Mouse (Mus musculus) intestine, embryonic 16.5 days (tissue): ENCODE data around the gene Nox3. TPM values are rescaled to one million over a fixed set of nuclear protein-coding genes. Genes with fewer than 3 reads are reported as not detected.

Source experiments
- ATAC-seq: fragments of 200-750 bp; cut with Nextera tagmentation; 2 replicates; pipeline ENCODE4 v1.8.0; 2017; ENCODE audit warnings: moderate TSS enrichment, moderate library complexity
- H3K27ac ChIP-seq: fragments of 300-500 bp; sonication (generic); 2 replicates; pipeline ENCODE4 v1.5.1; 2014; ENCODE audit warnings: mild to moderate bottlenecking, low read length
- H3K27me3 ChIP-seq: fragments of 300-500 bp; sonication (generic); replicated peaks from 2 replicates; pipeline ENCODE4 v1.6.1; 2014; ENCODE audit warnings: low read length, control low read depth, mixed read lengths; ENCODE audit not compliant: control insufficient read depth, insufficient read depth
- H3K36me3 ChIP-seq: fragments of 300-500 bp; sonication (generic); 2 replicates; pipeline ENCODE4 v1.6.1; 2014; ENCODE audit warnings: low read length, control low read depth; ENCODE audit not compliant: control insufficient read depth, insufficient read depth
- H3K4me1 ChIP-seq: fragments of 300-500 bp; sonication (generic); 2 replicates; pipeline ENCODE4 v1.6.1; 2014; ENCODE audit warnings: low read length, control low read depth, mixed read lengths; ENCODE audit not compliant: control insufficient read depth, insufficient read depth
- H3K4me2 ChIP-seq: fragments of 300-500 bp; sonication (generic); 2 replicates; pipeline ENCODE4 v1.6.1; 2014; ENCODE audit warnings: low read depth, low read length, control low read depth
- H3K4me3 ChIP-seq: fragments of 300-500 bp; sonication (generic); 2 replicates; pipeline ENCODE4 v1.5.1; 2014; ENCODE audit warnings: mild to moderate bottlenecking, low read length
- H3K9ac ChIP-seq: fragments of 300-500 bp; sonication (generic); 2 replicates; pipeline ENCODE4 v1.6.1; 2014; ENCODE audit warnings: low read depth, low read length
- H3K9me3 ChIP-seq: fragments of 300-500 bp; sonication (generic); 2 replicates; pipeline ENCODE4 v1.6.1; 2016; ENCODE audit warnings: low read length, control low read depth; ENCODE audit not compliant: control insufficient read depth
- WGBS: fragments of 180-500 bp; shearing (Covaris S2); extraction: QIAGEN DNeasy Blood & Tissue Kit; methylation state at CpG from one replicate; pipeline ENCODE4 v1.1.7; 2014; 5-methylcytosine and 5-hydroxymethylcytosine counted together
- polyA plus RNA-seq: library from polyadenylated mRNA; unstranded; fragments of >200 nt; fragmentation: Nextera tagmentation; extraction: Ambion mirVana; gene quantifications from 2 replicates; pipeline ENCODE4 v1.2.1, GENCODE M21; 2015

Gene Nox3
- polyA plus RNA-seq, 1 experiment from 2014 or later: not detected

GRCm38 (mm10) chr17:3611781-3612075 lies 84.3 kb downstream of the Nox3 start:
- Histone ChIP-seq H3K9me3 (no peaks in the 10 kb centered on the region), H3K9ac (no peak overlapping the region), H3K4me2 (no peak overlapping the region), H3K27ac (no peak overlapping the region), H3K36me3 (no peaks in the 10 kb centered on the region), H3K4me1 (peaks cover 7% of the 10 kb centered on the region), H3K27me3 (no peaks in the 10 kb centered on the region), H3K4me3 (no peak overlapping the region)
- ATAC-seq: no peak
- 88% methylated on average over 5 of the region's 5 CpGs for WGBS

- Histone ChIP-seq H3K36me3 (no peaks in the 10 kb centered on the region), H3K4me2 (peak overlapping the region; percentile 30), H3K4me3 (peak overlapping the region; percentile 16), H3K9me3 (no peaks in the 10 kb centered on the region), H3K9ac (0 out of 2 replicates have a peak overlapping the region, but pooled peaks have one; percentile 33), H3K4me1 (peaks cover 4% of the 10 kb centered on the region), H3K27me3 (no peaks in the 10 kb centered on the region), H3K27ac (no peak overlapping the region)
- 27% methylated on average over 21 of the region's 21 CpGs for WGBS
- no peak for ATAC-seq
Measured at GRCm38 (mm10) chr17:3610928-3611780, 84.9 kb downstream of the Nox3 start.

GRCm38 (mm10) chr17:3610307-3610754 lies 85.7 kb downstream of the Nox3 start:
- no peaks in the 10 kb centered on the region for H3K9me3 ChIP-seq
- WGBS: 65% methylated on average over 7 of the region's 7 CpGs

GRCm38 (mm10) chr17:3602954-3603672 lies 92.9 kb downstream of the Nox3 start:
- WGBS: 72% methylated on average over 6 of the region's 6 CpGs
- Histone ChIP-seq H3K4me2 (no peak overlapping the region), H3K4me1 (no peaks in the 10 kb centered on the region; the same call in none of the 2 replicates), H3K27me3 (no peaks in the 10 kb centered on the region), H3K4me3 (no peak overlapping the region), H3K36me3 (no peaks in the 10 kb centered on the region), H3K27ac (no peak overlapping the region), H3K9me3 (no peaks in the 10 kb centered on the region), H3K9ac (no peak overlapping the region)
- ATAC-seq: no peak

More at GRCm38 (mm10) chr17:3610307-3610754, 85.7 kb downstream of the Nox3 start:
- no peak overlapping the region for H3K4me2 ChIP-seq
- H3K4me3 ChIP-seq: no peak overlapping the region
- H3K4me1 ChIP-seq: peaks cover 4% of the 10 kb centered on the region
- H3K9ac ChIP-seq: no peak overlapping the region
- H3K27ac ChIP-seq: no peak overlapping the region
- no peak for ATAC-seq
- H3K27me3 ChIP-seq: no peaks in the 10 kb centered on the region
- H3K36me3 ChIP-seq: no peaks in the 10 kb centered on the region

- H3K4me3 ChIP-seq: no peak overlapping the region
- no peak overlapping the region for H3K9ac ChIP-seq
- 67% methylated on average over 1 of the region's 1 CpGs for WGBS
- no peaks in the 10 kb centered on the region for H3K36me3 ChIP-seq
- no peak overlapping the region for H3K27ac ChIP-seq
- H3K9me3 ChIP-seq: no peaks in the 10 kb centered on the region
- no peak for ATAC-seq
- peaks cover 7% of the 10 kb centered on the region for H3K4me1 ChIP-seq
- H3K27me3 ChIP-seq: no peaks in the 10 kb centered on the region
- no peak overlapping the region for H3K4me2 ChIP-seq
Measured at GRCm38 (mm10) chr17:3598393-3598792, 97.7 kb downstream of the Nox3 start.

GRCm38 (mm10) chr17:3597866-3598265 lies 98.2 kb downstream of the Nox3 start:
- Histone ChIP-seq H3K9ac (no peak overlapping the region), H3K4me3 (no peak overlapping the region), H3K4me1 (peaks cover 7% of the 10 kb centered on the region; the same call in 1 of the 2 replicates), H3K4me2 (no peak overlapping the region), H3K27ac (no peak overlapping the region), H3K27me3 (no peaks in the 10 kb centered on the region), H3K36me3 (no peaks in the 10 kb centered on the region), H3K9me3 (no peaks in the 10 kb centered on the region)
- ATAC-seq: no peak
- 73% methylated on average over 1 of the region's 1 CpGs for WGBS

GRCm38 (mm10) chr17:3597130-3597529 lies 98.9 kb downstream of the Nox3 start:
- Histone ChIP-seq H3K4me1 (0 out of 2 replicates have a peak, but pooled peaks cover 7% of the 10 kb centered on the region), H3K36me3 (no peaks in the 10 kb centered on the region), H3K9ac (no peak overlapping the region), H3K9me3 (no peaks in the 10 kb centered on the region), H3K27ac (peak overlapping the region; percentile 41), H3K4me3 (no peak overlapping the region), H3K27me3 (no peaks in the 10 kb centered on the region), H3K4me2 (no peak overlapping the region)
- no peak for ATAC-seq
- 45% methylated on average over 1 of the region's 1 CpGs for WGBS

Other genes starting within 250 kb of the Nox3 start
- gene Cldn20, start 163.7 kb downstream of the Nox3 start, polyA plus RNA-seq: 0.22 TPM in 1 of 2 replicates, not detected in the other
- gene Tfb1m, start 138.5 kb downstream of the Nox3 start, polyA plus RNA-seq: 14.7 and 15.6 TPM in 2 replicates